Mouse (Mus musculus): ENCODE measurements around the gene Fam181b. TPM values are rescaled to one million over a fixed set of nuclear protein-coding genes. Genes with fewer than 3 reads are reported as not detected.

The Fam181b gene
- 3.5 and 4.8 TPM in 2 replicates for polyA plus RNA-seq (2015; fragmentation: Nextera tagmentation; extraction: Ambion mirVana)

DNA sequence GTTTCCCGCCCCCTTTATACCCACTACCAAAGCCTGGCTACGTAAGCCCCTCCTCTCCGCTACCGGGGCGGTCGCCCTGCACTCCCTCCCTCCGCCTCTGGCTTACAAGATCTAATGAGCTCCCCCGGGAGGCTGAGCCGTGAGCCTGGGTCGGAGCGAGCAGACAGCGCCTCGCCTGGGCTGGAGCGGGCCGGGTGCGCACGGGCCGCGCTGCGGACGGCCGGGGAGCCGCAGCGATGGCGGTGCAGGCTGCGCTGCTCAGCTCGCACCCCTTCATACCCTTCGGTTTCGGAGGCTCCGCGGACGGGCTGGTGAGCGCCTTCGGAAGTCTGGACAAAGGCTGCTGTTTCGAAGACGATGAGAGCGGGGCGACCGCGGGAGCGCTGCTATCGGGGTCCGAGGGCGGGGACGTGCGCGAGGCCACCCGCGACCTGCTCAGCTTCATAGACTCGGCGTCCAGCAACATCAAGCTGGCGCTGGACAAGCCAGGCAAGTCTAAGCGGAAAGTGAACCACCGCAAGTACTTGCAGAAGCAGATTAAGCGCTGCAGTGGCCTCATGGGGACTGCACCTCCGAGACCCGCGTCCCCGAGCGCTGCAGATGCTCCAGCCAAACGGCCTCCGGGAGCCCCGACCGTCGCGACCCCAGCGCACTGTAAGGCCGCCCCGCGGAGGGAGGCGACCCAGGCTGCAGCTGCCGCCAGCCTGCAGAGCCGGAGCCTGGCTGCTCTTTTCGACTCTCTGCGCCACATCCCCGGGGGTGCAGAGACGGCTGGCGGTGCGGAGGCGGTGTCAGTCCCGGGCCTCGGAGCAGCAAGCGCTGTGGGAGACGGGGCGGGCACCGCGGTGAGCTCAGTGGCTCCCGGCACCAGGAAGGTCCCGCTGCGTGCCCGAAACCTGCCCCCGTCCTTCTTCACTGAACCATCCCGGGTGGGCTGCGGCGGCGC is at the start of gene Fam181b:
Gene Fam181b (plus strand): TSS at position 81 of the 946 bp plus-strand sequence.
- Histone ChIP-seq H3K9me3 (no peaks in the 10 kb centered on the region), H3K4me3 (replicated peaks) (peak within 1 kb of the TSS; percentile 61), H3K9ac (peak within 1 kb of the TSS; percentile 56), H3K4me2 (replicated peaks) (peak within 1 kb of the TSS; percentile 94), H3K36me3 (no peaks in the 10 kb centered on the region), H3K27me3 (replicated peaks) (peaks cover 9% of the 10 kb centered on the region), H3K27ac (peak within 1 kb of the TSS; percentile 22; the same call in 1 of the 2 replicates), H3K4me1 (replicated peaks) (peaks cover 15% of the 10 kb centered on the region)
- under 1% methylated on average over 96 of the region's 96 CpGs for WGBS
- peak; percentile 95 for ATAC-seq

DNA sequence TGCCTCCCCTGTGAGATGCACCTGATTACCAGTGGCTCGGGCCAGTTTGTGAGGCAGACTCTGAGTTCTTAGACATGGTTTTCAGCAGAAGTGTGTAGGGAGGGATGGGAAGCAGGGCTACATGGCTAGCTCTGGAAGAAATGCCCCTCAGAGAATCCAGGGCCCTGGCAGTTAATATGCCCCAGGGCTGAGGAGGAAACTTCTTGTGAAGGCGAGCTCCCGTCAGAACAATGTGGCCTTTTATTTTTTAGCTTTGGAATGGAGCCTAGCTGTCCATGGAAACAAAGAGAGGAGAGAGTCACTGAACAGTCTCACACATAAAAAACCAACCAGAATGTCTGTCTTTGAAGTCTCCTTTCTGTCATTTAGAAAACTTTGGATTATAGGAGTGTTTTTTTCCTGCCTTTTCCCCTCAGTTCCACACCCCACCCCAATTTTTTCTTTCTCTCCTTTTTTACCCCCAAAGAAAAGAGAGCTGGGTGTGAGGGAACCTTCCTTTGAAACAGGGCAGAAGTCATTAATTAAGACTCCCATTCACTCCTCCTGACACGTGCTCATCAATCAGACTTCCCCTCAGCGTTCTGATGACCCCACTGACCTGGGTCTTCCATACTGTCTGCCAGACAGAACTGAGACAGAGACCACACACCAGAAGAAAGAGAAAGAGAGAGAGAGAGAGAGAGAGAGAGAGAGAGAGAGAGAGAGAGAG is 41.7 kb upstream of the Fam181b start:
- Histone ChIP-seq H3K27me3 (replicated peaks) (no peaks in the 10 kb centered on the region), H3K27ac (no peak overlapping the region), H3K4me1 (replicated peaks) (no peaks in the 10 kb centered on the region), H3K4me2 (replicated peaks) (no peak overlapping the region), H3K9me3 (no peaks in the 10 kb centered on the region), H3K36me3 (no peaks in the 10 kb centered on the region), H3K9ac (no peak overlapping the region), H3K4me3 (replicated peaks) (no peak overlapping the region)
- WGBS = 36% methylated on average over 5 of the region's 5 CpGs
- ATAC-seq = no peak

DNA sequence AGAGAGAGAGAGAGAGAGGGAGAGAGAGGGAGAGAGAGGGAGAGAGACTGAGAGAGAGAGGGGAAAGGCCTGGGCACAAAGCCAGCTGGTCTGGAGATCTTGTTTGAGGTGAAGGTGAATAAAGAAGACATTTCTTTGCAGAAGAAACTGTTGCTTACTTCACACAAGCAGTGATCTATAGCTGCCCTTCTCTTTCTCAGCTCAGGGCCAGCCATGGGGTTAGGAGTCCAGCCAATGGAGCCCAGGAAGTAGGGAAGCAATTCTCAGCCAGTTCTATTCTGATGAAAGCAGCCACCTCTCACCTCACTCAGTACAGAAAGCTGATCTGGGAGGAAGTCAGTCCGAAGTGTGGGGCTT is 41.2 kb upstream of the Fam181b start:
- H3K9me3 ChIP-seq = no peaks in the 10 kb centered on the region
- H3K27me3 ChIP-seq (replicated peaks) = no peaks in the 10 kb centered on the region
- WGBS = 23% methylated on average over 1 of the region's 1 CpGs
- H3K4me2 ChIP-seq (replicated peaks) = no peak overlapping the region
- H3K4me1 ChIP-seq (replicated peaks) = no peaks in the 10 kb centered on the region
- H3K9ac ChIP-seq = no peak overlapping the region
- H3K27ac ChIP-seq = no peak overlapping the region
- H3K4me3 ChIP-seq (replicated peaks) = no peak overlapping the region
- H3K36me3 ChIP-seq = no peaks in the 10 kb centered on the region
- ATAC-seq = no peak

DNA sequence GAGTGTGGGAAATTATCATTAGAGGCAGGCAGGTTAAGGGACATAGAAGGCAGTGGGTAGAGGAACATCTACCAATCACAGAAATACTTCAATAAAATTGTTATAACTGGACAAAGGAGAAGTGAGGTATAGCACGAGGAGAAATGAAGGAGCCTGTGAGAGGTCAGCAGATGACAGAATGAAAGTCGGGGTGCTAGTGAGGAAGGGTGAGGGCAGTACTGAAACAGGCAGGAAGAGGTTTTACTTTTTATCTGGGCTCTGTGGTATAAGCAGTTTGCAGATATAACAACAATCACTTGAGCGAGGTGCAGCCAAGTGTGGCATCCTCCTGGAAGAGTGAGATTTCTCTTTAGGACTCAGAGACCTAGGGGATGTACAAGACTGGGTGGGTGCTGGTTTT is 40.1 kb upstream of the Fam181b start:
- no peak overlapping the region for H3K9ac ChIP-seq
- H3K4me1 ChIP-seq (replicated peaks) = no peaks in the 10 kb centered on the region
- no peaks in the 10 kb centered on the region for H3K9me3 ChIP-seq
- no peak overlapping the region for H3K27ac ChIP-seq
- H3K4me3 ChIP-seq (replicated peaks) = no peak overlapping the region
- WGBS = 81% methylated on average over 3 of the region's 3 CpGs
- no peaks in the 10 kb centered on the region for H3K36me3 ChIP-seq
- no peak overlapping the region for H3K4me2 ChIP-seq (replicated peaks)
- H3K27me3 ChIP-seq (replicated peaks) = no peaks in the 10 kb centered on the region
- no peak for ATAC-seq

DNA sequence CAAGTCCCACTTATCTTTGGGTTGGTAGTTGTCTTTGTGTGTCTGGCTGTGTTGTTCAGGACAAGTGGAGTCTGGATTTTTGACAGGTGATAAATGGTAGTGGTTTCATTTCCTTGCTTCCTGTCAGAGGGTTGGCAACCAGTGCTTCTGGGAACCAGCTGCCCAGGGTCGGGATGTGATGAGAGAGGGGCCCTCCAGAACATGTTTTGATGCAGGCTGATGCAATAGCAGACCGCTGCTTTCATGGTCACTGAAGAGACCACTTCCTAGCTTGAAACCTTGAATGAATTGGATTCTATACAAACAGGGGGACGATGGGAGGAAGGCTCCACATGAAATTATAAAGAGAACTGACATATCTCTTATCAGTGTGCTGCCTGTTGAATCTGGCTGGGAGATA is 35.3 kb upstream of the Fam181b start:
- no peak for ATAC-seq
- Histone ChIP-seq H3K4me3 (replicated peaks) (no peak overlapping the region), H3K9me3 (no peaks in the 10 kb centered on the region), H3K27ac (no peak overlapping the region), H3K36me3 (no peaks in the 10 kb centered on the region), H3K4me2 (replicated peaks) (no peak overlapping the region), H3K9ac (no peak overlapping the region), H3K4me1 (replicated peaks) (no peaks in the 10 kb centered on the region), H3K27me3 (replicated peaks) (no peaks in the 10 kb centered on the region)
- WGBS = 41% methylated on average over 3 of the region's 3 CpGs

DNA sequence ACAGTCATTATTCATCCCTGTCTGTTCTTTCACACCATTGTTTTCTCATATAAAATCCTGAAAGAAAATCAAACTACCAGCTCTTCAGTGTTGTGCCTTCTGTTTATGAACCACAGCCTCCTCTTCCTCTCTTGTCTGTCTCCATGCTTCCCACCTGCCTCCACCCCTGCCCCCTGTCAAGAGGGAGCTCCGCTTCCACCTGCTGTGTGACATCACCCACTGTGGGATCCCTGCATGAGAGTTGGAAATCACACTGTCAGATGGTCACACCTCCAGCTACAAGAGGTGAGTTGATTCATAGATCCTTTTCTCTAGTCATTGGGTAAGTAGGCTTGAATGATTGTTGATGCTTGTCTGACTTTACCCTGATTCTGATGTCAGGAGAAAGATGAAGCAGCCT is 34.9 kb upstream of the Fam181b start:
- 75% methylated on average over 1 of the region's 1 CpGs for WGBS
- H3K36me3 ChIP-seq = no peaks in the 10 kb centered on the region
- H3K4me1 ChIP-seq (replicated peaks) = no peaks in the 10 kb centered on the region
- no peak overlapping the region for H3K9ac ChIP-seq
- H3K27ac ChIP-seq = no peak overlapping the region
- no peak for ATAC-seq
- H3K9me3 ChIP-seq = no peaks in the 10 kb centered on the region
- no peak overlapping the region for H3K4me3 ChIP-seq (replicated peaks)
- no peaks in the 10 kb centered on the region for H3K27me3 ChIP-seq (replicated peaks)
- no peak overlapping the region for H3K4me2 ChIP-seq (replicated peaks)

DNA sequence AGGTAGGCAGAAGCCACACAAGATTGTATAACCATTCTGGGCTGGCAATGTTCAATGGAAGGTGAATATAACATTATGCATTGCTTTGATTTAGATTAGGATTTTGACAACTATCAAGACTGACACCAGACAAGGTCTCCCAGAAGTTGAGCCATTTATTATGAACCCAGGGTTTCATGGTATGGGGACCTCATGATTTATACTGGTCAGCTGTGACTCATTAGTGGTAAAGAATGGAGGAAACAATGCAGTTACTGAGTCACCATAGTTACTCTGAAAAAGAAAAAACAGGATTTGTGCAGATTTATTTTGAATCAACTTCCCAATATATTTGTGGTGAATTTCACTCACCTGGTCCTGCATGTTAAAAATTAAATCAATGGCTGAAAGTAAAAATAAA is 18.8 kb upstream of the Fam181b start:
- Histone ChIP-seq H3K36me3 (no peaks in the 10 kb centered on the region), H3K9ac (no peak overlapping the region), H3K27ac (no peak overlapping the region), H3K4me1 (replicated peaks) (no peaks in the 10 kb centered on the region), H3K4me3 (replicated peaks) (no peak overlapping the region), H3K9me3 (no peaks in the 10 kb centered on the region), H3K4me2 (replicated peaks) (no peak overlapping the region), H3K27me3 (replicated peaks) (no peaks in the 10 kb centered on the region)
- ATAC-seq = no peak

DNA sequence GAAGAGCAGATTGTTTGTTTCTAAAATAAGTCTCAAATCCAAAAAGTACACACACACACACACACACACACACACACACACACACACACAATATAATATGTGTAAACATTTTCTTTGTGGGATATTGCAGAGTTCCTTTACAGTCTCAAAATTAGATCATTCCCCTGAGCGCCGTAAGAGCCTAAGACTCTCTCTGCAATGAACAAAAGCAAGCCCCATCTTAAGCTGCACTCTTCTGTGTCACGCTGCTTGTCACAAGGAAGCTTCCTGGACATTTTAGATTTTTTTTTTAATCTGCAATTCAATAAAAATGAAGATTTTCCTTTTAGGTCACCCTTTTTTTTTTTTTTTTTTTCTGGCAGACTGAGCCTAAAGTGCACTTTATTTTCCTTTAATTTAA is 17.9 kb upstream of the Fam181b start:
- H3K9me3 ChIP-seq = no peaks in the 10 kb centered on the region
- H3K36me3 ChIP-seq = no peaks in the 10 kb centered on the region
- H3K4me1 ChIP-seq (replicated peaks) = no peaks in the 10 kb centered on the region
- no peak overlapping the region for H3K4me2 ChIP-seq (replicated peaks)
- ATAC-seq = no peak
- WGBS = 80% methylated on average over 3 of the region's 3 CpGs
- no peak overlapping the region for H3K27ac ChIP-seq
- H3K27me3 ChIP-seq (replicated peaks) = no peaks in the 10 kb centered on the region
- H3K4me3 ChIP-seq (replicated peaks) = no peak overlapping the region
- no peak overlapping the region for H3K9ac ChIP-seq

DNA sequence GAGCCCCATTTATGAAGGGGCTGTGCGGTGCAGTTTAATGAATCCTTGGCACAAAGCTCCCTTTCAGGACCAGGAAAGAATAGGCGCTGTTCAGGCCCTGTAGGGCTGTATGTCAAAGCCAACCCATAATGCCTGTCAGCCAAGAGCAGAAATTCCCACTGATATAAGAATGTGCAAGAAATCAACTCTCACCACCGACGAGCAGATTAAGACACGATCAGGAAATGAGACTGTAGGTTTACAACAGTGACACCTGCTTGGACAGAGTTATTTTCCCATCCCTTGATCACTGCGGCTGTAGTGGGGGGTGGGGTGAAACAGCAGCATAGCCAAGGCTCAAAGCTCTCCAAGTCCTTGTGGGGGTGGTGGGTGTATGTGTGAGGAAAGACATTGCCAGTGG is 17.5 kb upstream of the Fam181b start:
- H3K27me3 ChIP-seq (replicated peaks) = no peaks in the 10 kb centered on the region
- H3K9ac ChIP-seq = no peak overlapping the region
- H3K27ac ChIP-seq = no peak overlapping the region
- no peak overlapping the region for H3K4me3 ChIP-seq (replicated peaks)
- WGBS = 55% methylated on average over 6 of the region's 6 CpGs
- no peaks in the 10 kb centered on the region for H3K36me3 ChIP-seq
- H3K4me2 ChIP-seq (replicated peaks) = no peak overlapping the region
- ATAC-seq = peak; percentile 47; the same call in 1 of the 2 replicates
- no peaks in the 10 kb centered on the region for H3K9me3 ChIP-seq
- H3K4me1 ChIP-seq (replicated peaks) = no peaks in the 10 kb centered on the region

DNA sequence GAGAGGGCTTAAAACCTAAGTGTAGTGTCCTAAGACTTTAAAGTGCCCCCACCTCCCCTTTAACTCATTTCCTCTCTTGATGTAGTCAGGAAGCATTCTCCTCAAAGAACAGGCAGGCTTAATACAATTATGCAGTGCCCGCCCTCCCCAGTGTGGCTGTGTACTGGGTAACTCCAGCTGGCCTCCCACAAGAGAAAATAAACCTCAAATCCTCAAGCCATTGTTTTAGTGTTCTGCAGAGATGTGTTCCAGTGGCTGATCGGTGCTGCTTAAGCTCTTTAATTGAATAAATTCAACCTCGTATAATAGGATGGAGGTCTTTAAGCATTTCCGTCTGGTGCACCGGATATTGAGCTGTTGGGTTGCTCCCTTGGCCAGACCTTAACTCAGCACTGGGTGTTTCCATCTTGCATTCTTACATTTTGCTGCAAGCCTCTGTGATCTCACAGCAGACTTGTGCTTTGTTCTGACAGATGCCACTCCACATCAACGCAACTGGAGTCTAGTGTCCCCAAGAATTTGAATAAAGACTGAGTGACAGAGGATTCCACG is 12.1 kb upstream of the Fam181b start:
- no peaks in the 10 kb centered on the region for H3K27me3 ChIP-seq (replicated peaks)
- H3K36me3 ChIP-seq = no peaks in the 10 kb centered on the region
- no peak overlapping the region for H3K4me3 ChIP-seq (replicated peaks)
- no peak for ATAC-seq
- no peak overlapping the region for H3K27ac ChIP-seq
- H3K4me1 ChIP-seq (replicated peaks) = no peaks in the 10 kb centered on the region
- no peak overlapping the region for H3K9ac ChIP-seq
- no peak overlapping the region for H3K4me2 ChIP-seq (replicated peaks)
- WGBS = 67% methylated on average over 7 of the region's 7 CpGs
- H3K9me3 ChIP-seq = no peaks in the 10 kb centered on the region

DNA sequence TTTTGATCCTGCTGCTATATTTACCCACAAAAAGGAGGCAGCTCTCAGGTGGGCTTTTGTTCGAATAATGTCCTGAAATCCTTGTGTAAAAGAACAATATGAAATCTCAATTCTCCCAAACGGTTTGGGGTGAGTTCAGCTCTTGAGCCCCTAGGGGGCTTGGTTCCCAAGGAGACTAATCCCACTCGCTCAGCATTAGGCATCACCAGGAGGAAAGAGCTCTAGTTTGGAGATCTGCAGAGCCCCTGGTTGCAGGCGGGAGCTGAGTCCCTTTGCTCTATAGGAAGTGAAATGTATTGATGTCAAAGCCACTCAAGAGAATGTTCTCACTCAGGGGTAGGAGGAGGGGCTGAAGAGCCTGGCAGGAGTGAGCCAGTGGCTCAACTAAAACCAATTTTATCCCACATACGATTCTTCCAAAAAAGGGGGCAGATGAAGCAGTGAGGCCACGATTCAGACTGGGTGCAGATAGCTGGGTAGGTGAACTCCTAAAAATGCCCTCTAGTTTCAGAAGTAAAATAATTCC is 3.2 kb upstream of the Fam181b start:
- Histone ChIP-seq H3K9me3 (no peaks in the 10 kb centered on the region), H3K9ac (no peak overlapping the region), H3K27ac (no peak overlapping the region), H3K36me3 (no peaks in the 10 kb centered on the region), H3K4me2 (replicated peaks) (no peak overlapping the region), H3K4me3 (replicated peaks) (no peak overlapping the region), H3K4me1 (replicated peaks) (peaks cover 15% of the 10 kb centered on the region), H3K27me3 (replicated peaks) (peaks cover 9% of the 10 kb centered on the region)
- WGBS = 19% methylated on average over 6 of the region's 6 CpGs
- no peak for ATAC-seq

DNA sequence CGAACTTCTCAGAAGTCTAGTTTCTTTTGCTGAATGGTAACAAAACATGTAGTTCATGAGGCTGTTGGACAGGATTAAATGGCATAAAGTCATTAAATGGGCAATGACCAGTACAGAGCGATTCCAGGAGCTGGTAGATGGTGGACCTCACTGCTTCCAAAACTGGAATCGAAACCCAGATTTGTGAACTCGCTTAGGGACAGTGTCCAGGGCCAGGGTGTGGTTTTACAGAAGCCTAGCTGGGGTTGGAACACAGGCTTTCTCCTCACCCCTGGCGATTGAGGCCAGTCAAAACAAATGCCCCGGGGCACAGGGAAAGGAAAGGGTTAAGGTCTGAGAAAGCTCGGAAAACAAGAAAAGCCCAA is 263 bp upstream of the Fam181b start:
- peak; percentile 9; the same call in 1 of the 2 replicates for ATAC-seq
- H3K4me2 ChIP-seq (replicated peaks) = peak overlapping the region; percentile 94
- H3K4me3 ChIP-seq (replicated peaks) = peak overlapping the region; percentile 61
- no peaks in the 10 kb centered on the region for H3K36me3 ChIP-seq
- H3K9me3 ChIP-seq = no peaks in the 10 kb centered on the region
- 28% methylated on average over 7 of the region's 7 CpGs for WGBS
- H3K4me1 ChIP-seq (replicated peaks) = peaks cover 15% of the 10 kb centered on the region
- no peak overlapping the region for H3K27ac ChIP-seq
- peaks cover 9% of the 10 kb centered on the region for H3K27me3 ChIP-seq (replicated peaks)
- H3K9ac ChIP-seq = peak overlapping the region; percentile 56

Measured in intestine, embryonic 15.5 days (tissue).